In genomic region chr3:107688236-107688635, GRCm38 (mm10) we compare ENCODE assay signal across 35 mouse cellular contexts. TPM values are rescaled to one million over a fixed set of nuclear protein-coding genes. Genes with fewer than 3 reads are reported as not detected.
DNase-seq lines count a peak whose midpoint lies in the region; ATAC-seq and TF ChIP-seq lines count a peak whose summit lies in the region.
"Had no signal": no experiment of that assay in that cellular context is flagged by ENCODE, and none has a peak within 500 bp of the region (broad histone marks: within the 10 kb centered on the region; RNA-seq: fewer than 3 reads in every experiment).

No protein-coding gene starts in this region.

- H3K4me3 ChIP-seq in heart, embryonic 12.5 days: no peak overlapping the region
- H3K4me3 ChIP-seq in layer of hippocampus, adult 2 months: no peak overlapping the region
- no peak overlapping the region for H3K4me3 ChIP-seq in hindbrain, embryonic 16.5 days (ENCODE audit: low read length)
- no peak overlapping the region for H3K4me3 ChIP-seq in midbrain, postnatal 0 days (ENCODE audit: low read depth, low read length)
- H3K4me3 ChIP-seq: forebrain, embryonic 13.5 days; kidney, embryonic 15.5 days; limb, embryonic 12.5 days; neural tube, embryonic 13.5 days had no signal

- no peak overlapping the region for H3K9ac ChIP-seq in heart, embryonic 12.5 days
- H3K9ac ChIP-seq in hindbrain, embryonic 16.5 days (ENCODE audit: low read depth, low read length): no peak overlapping the region
- H3K9ac ChIP-seq in midbrain, postnatal 0 days (replicated peaks; ENCODE audit: low read length, poor library complexity, severe bottlenecking): no peak overlapping the region
- H3K9ac ChIP-seq: forebrain, embryonic 13.5 days; hindbrain, embryonic 14.5 days; kidney, embryonic 15.5 days; limb, embryonic 12.5 days; neural tube, embryonic 13.5 days had no signal

- no peak overlapping the region for H3K4me2 ChIP-seq in heart, embryonic 12.5 days
- no peak overlapping the region for H3K4me2 ChIP-seq in hindbrain, embryonic 16.5 days (ENCODE audit: low read length)
- H3K4me2 ChIP-seq in midbrain, postnatal 0 days (ENCODE audit: low read depth, low read length, poor library complexity, severe bottlenecking): no peak overlapping the region
- H3K4me2 ChIP-seq: forebrain, embryonic 13.5 days; hindbrain, embryonic 14.5 days; kidney, embryonic 15.5 days; limb, embryonic 12.5 days; midbrain, embryonic 11.5 days; neural tube, embryonic 13.5 days had no signal

- peaks cover 32% of the 10 kb centered on the region for H3K4me1 ChIP-seq in heart, embryonic 12.5 days (replicated peaks)
- peaks cover 30% of the 10 kb centered on the region for H3K4me1 ChIP-seq in hindbrain, embryonic 16.5 days (ENCODE audit: control insufficient read depth, insufficient read depth, low read depth, low read length)
- peaks cover 6% of the 10 kb centered on the region for H3K4me1 ChIP-seq in midbrain, postnatal 0 days (ENCODE audit: insufficient read depth, low read length)

- ATAC-seq in heart, embryonic 12.5 days (ENCODE audit: insufficient number of reproducible peaks, low FRiP score): no peak
- no peak for ATAC-seq in hindbrain, embryonic 16.5 days
- ATAC-seq in midbrain, postnatal 0 days (ENCODE audit: low FRiP score): no peak
- ATAC-seq: CD4-positive, CD25-positive, alpha-beta regulatory T cell, adult 4 months; forebrain, embryonic 13.5 days; inflammation-experienced regulatory T-cells, adult 6 months; midbrain, embryonic 16.5 days had no signal

- H3K36me3 ChIP-seq in heart, embryonic 12.5 days: no peaks in the 10 kb centered on the region
- no peaks in the 10 kb centered on the region for H3K36me3 ChIP-seq in hindbrain, embryonic 16.5 days (ENCODE audit: control insufficient read depth, insufficient read depth, low read length)
- no peaks in the 10 kb centered on the region for H3K36me3 ChIP-seq in midbrain, postnatal 0 days (ENCODE audit: insufficient read depth, low read length)
- H3K36me3 ChIP-seq: kidney, embryonic 15.5 days; limb, embryonic 12.5 days; neural tube, embryonic 13.5 days had no signal

- H3K27me3 ChIP-seq in heart, embryonic 12.5 days (replicated peaks): no peaks in the 10 kb centered on the region
- no peaks in the 10 kb centered on the region for H3K27me3 ChIP-seq in hindbrain, embryonic 16.5 days (replicated peaks; ENCODE audit: control insufficient read depth, insufficient read depth, low read length)
- H3K27me3 ChIP-seq in midbrain, postnatal 0 days (ENCODE audit: insufficient read depth, low read length): no peaks in the 10 kb centered on the region
- H3K27me3 ChIP-seq: forebrain, embryonic 13.5 days; kidney, embryonic 15.5 days; limb, embryonic 12.5 days; neural tube, embryonic 13.5 days had no signal

- H3K9me3 ChIP-seq in heart, embryonic 12.5 days (replicated peaks): no peaks in the 10 kb centered on the region
- H3K9me3 ChIP-seq in hindbrain, embryonic 16.5 days (ENCODE audit: control insufficient read depth, low read length): no peaks in the 10 kb centered on the region
- H3K9me3 ChIP-seq in midbrain, postnatal 0 days (ENCODE audit: low read length): no peaks in the 10 kb centered on the region
- H3K9me3 ChIP-seq: forebrain, embryonic 13.5 days; kidney, embryonic 15.5 days; limb, embryonic 12.5 days; neural tube, embryonic 13.5 days had no signal

- no peak overlapping the region for H3K27ac ChIP-seq in heart, embryonic 12.5 days (ENCODE audit: poor library complexity, severe bottlenecking)
- peak overlapping the region; percentile 98 for H3K27ac ChIP-seq in layer of hippocampus, adult 2 months
- no peak overlapping the region for H3K27ac ChIP-seq in hindbrain, embryonic 16.5 days (ENCODE audit: low read depth, low read length)
- H3K27ac ChIP-seq in midbrain, postnatal 0 days (ENCODE audit: low read depth, low read length): no peak overlapping the region
- H3K27ac ChIP-seq: forebrain, embryonic 13.5 days; hindbrain, embryonic 14.5 days; kidney, embryonic 15.5 days; limb, embryonic 12.5 days; neural tube, embryonic 13.5 days had no signal

- DNase-seq in heart, adult 11 months: peak; percentile 80
- DNase-seq in layer of hippocampus, adult 2 months (ENCODE audit: low spot score in 2 of 2): no peak
- no peak for DNase-seq in layer of hippocampus, postnatal 14 days (ENCODE audit: low spot score in 2 of 2)
- DNase-seq in adipocyte (ENCODE audit: low spot score): peak; percentile 57
- DNase-seq in midbrain, postnatal 0 days (ENCODE audit: low spot score): no peak
- DNase-seq: adrenal gland, postnatal 14 days; cerebellum, adult 11-12 months; cerebellum, postnatal 14 days; gastrocnemius, postnatal 25 days; heart, adult 18-20 months; kidney, adult 11 months; lung, postnatal 36 days; right cerebral cortex, postnatal 4 days; thymus, adult 2 months; thymus, postnatal 36 days had no signal

- TF ChIP-seq CTCF in layer of hippocampus, adult 2 months (conservative IDR thresholded peaks at IDR 0.05): no peak
- TF ChIP-seq CTCF in midbrain, postnatal 0 days (IDR thresholded peaks at IDR 0.05): no peak

- WGBS in heart, embryonic 12.5 days: 50% methylated on average over 1 of the region's 1 CpGs
- 72% methylated on average over 1 of the region's 1 CpGs for WGBS in hindbrain, embryonic 16.5 days
- 64% methylated on average over 1 of the region's 1 CpGs for WGBS in midbrain, postnatal 0 days

RNA-seq across cellular contexts. Expression of gene Ahcyl1, which starts 8.1 kb away (rescaled TPM):
- 69.3 and 74.0 TPM in 2 replicates for polyA plus RNA-seq in heart, embryonic 12.5 days (2016; fragmentation: Nextera tagmentation; extraction: Ambion mirVana)
- 100 to 1,000 TPM; 338 to 346 TPM for total RNA-seq in layer of hippocampus, adult 2 months (2021)
- total RNA-seq in layer of hippocampus, postnatal 14 days (2021): 100 to 1,000 TPM; 331 to 365 TPM
- polyA plus RNA-seq in hindbrain, embryonic 16.5 days (2015; fragmentation: Nextera tagmentation; extraction: Ambion mirVana): 116 and 117 TPM in 2 replicates
- 65.9 and 76.0 TPM in 2 replicates for total RNA-seq in midbrain, postnatal 0 days (2014; rRNA removed)
- 109 and 111 TPM in 2 replicates for polyA plus RNA-seq in midbrain, postnatal 0 days (2015; fragmentation: Nextera tagmentation; extraction: Ambion mirVana)

RNA-seq across cellular contexts. Expression of gene Strip1, which starts 56.7 kb away (rescaled TPM):
- 43.6 and 44.6 TPM in 2 replicates for polyA plus RNA-seq in heart, embryonic 12.5 days (2016; fragmentation: Nextera tagmentation; extraction: Ambion mirVana)
- total RNA-seq in layer of hippocampus, adult 2 months (2021): 10 to 100 TPM; 74.5 to 79.2 TPM
- total RNA-seq in layer of hippocampus, postnatal 14 days (2021): 10 to 100 TPM; 76.7 to 77.6 TPM
- polyA plus RNA-seq in hindbrain, embryonic 16.5 days (2015; fragmentation: Nextera tagmentation; extraction: Ambion mirVana): 131 and 139 TPM in 2 replicates
- total RNA-seq in midbrain, postnatal 0 days (2014; rRNA removed): 131 and 142 TPM in 2 replicates
- 120 and 122 TPM in 2 replicates for polyA plus RNA-seq in midbrain, postnatal 0 days (2015; fragmentation: Nextera tagmentation; extraction: Ambion mirVana)

RNA-seq across cellular contexts. Expression of gene Gm10961, which starts 57.1 kb away (rescaled TPM):
- not detected in 2 replicates for polyA plus RNA-seq in heart, embryonic 12.5 days (2016; fragmentation: Nextera tagmentation; extraction: Ambion mirVana)
- total RNA-seq in layer of hippocampus, adult 2 months (2021): not detected
- total RNA-seq in layer of hippocampus, postnatal 14 days (2021): not detected
- not detected in 2 replicates for polyA plus RNA-seq in hindbrain, embryonic 16.5 days (2015; fragmentation: Nextera tagmentation; extraction: Ambion mirVana)
- not detected in 2 replicates for total RNA-seq in midbrain, postnatal 0 days (2014; rRNA removed)
- polyA plus RNA-seq in midbrain, postnatal 0 days (2015; fragmentation: Nextera tagmentation; extraction: Ambion mirVana): not detected in 2 replicates
- total RNA-seq: adrenal gland, postnatal 14 days; gastrocnemius, postnatal 25 days; heart, adult 18-20 months; hematopoietic stem cell, adult 5-6 weeks; left cerebral cortex, postnatal 25 days; liver, adult 2 months; megakaryocyte, adult 5-6 weeks had no signal
- polyA plus RNA-seq: CD4-positive, CD25-positive, alpha-beta regulatory T cell, adult 4 months; cortical plate, adult 2 months; embryonic facial prominence, embryonic 14.5 days; forebrain, embryonic 13.5 days; heart, embryonic 16.5 days; hindbrain, embryonic 14.5 days; inflammation-experienced regulatory T-cells, adult 6 months; kidney, embryonic 15.5 days; limb, embryonic 12.5 days; liver, adult 2 months; liver, embryonic 16.5 days; lung, embryonic 16.5 days; midbrain, embryonic 11.5 days; midbrain, embryonic 16.5 days; neural tube, embryonic 13.5 days; thymus, adult 2 months had no signal

Comparison
In these comparisons a context has a peak if more than half of its experiments do, and no peak if none do; other contexts are left out.
1. DNase-seq: peak in heart, adult 11 months (single experiment) and adipocyte (single experiment); none in layer of hippocampus, adult 2 months (0 of 2), layer of hippocampus, postnatal 14 days (0 of 2) and midbrain, postnatal 0 days (single experiment).